Mouse (Mus musculus): ENCODE results near the gene Mmp20.

Mmp20 gene

GRCm38 (mm10) chr9:7691790-7692189 is 63.8 kb downstream of the Mmp20 start, which contains the start of gene Mmp7:
Mmp7 (plus strand) TSS chr9:7692090.
- no peak for DNase-seq (ENCODE audit: low spot score)

GRCm38 (mm10) chr9:7693961-7694360 is 65.9 kb downstream of the Mmp20 start:
- DNase-seq (ENCODE audit: low spot score), result no peak

GRCm38 (mm10) chr9:7695646-7696045 is 67.6 kb downstream of the Mmp20 start:
- DNase-seq (ENCODE audit: low spot score), result no peak

- no peak for DNase-seq (ENCODE audit: low spot score)
These were observed 80.7 kb downstream of the Mmp20 start for GRCm38 (mm10) chr9:7708698-7709097.

- DNase-seq (ENCODE audit: low spot score), result no peak
These were observed 83.2 kb downstream of the Mmp20 start for GRCm38 (mm10) chr9:7711196-7711595.

- peak; percentile 47 for DNase-seq (ENCODE audit: low spot score)
These were observed 86.3 kb downstream of the Mmp20 start for GRCm38 (mm10) chr9:7714062-7714907.

GRCm38 (mm10) chr9:7714908-7715175 is 86.8 kb downstream of the Mmp20 start:
- no peak for DNase-seq (ENCODE audit: low spot score)

- DNase-seq (ENCODE audit: low spot score), result no peak
These were observed 93.5 kb downstream of the Mmp20 start for GRCm38 (mm10) chr9:7721543-7721942.

Data from left cerebral cortex, adult 11 months (tissue).